ENCODE assay signal across 8 mouse cellular contexts in the genomic region with DNA sequence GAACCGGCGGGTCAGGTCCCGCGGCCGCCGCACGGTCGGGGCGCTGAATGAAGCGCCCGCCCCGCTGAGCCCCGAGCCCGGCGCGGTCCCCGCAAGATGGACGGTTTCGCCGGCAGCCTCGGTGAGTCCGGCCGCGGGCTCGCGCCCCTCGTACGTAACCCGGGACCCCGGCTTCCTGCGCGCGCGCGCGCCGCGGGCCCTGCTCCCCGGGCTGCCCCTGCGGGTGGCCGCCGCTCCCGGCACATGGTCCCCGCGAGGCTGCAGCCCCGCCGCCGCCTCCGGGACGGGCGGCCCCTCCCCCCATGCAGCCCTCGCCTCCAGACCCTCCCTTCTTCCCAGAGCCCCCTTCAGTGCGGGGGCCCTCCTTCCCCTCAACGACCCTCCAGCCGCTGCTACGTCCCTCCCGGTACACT. TPM values are rescaled to one million over a fixed set of nuclear protein-coding genes. Genes with fewer than 3 reads are reported as not detected.
DNase-seq lines count a peak whose midpoint lies in the region; ATAC-seq lines count a peak whose summit lies in the region.

No protein-coding gene starts in this region.

- H3K4me1 ChIP-seq in kidney, embryonic 15.5 days: peaks cover 16% of the 10 kb centered on the region
- H3K4me1 ChIP-seq in forebrain, embryonic 12.5 days: peaks cover 22% of the 10 kb centered on the region
- H3K4me1 ChIP-seq in limb, embryonic 15.5 days: peaks cover 26% of the 10 kb centered on the region
- peaks cover 15% of the 10 kb centered on the region for H3K4me1 ChIP-seq in neural tube, embryonic 14.5 days (ENCODE audit: control insufficient read depth, insufficient read depth, low read length)

- peak; percentile 71 for ATAC-seq in kidney, embryonic 15.5 days (replicated peaks; ENCODE audit: low FRiP score)
- ATAC-seq in forebrain, embryonic 12.5 days (ENCODE audit: low FRiP score): peak; percentile 81
- ATAC-seq in limb, embryonic 15.5 days (ENCODE audit: insufficient number of reproducible peaks, low FRiP score, low TSS enrichment, low read depth): peak; percentile 48; the same call in 1 of the 2 replicates
- ATAC-seq in neural tube, embryonic 14.5 days (ENCODE audit: low read depth): peak; percentile 77

- peak overlapping the region; percentile 90 for H3K9ac ChIP-seq in kidney, embryonic 15.5 days
- H3K9ac ChIP-seq in forebrain, embryonic 12.5 days: peak overlapping the region; percentile 91
- peak overlapping the region; percentile 76 for H3K9ac ChIP-seq in limb, embryonic 15.5 days
- H3K9ac ChIP-seq in neural tube, embryonic 14.5 days (replicated peaks; ENCODE audit: low read depth, low read length): peak overlapping the region; percentile 92

- H3K4me2 ChIP-seq in kidney, embryonic 15.5 days: peak overlapping the region; percentile 75
- H3K4me2 ChIP-seq in forebrain, embryonic 12.5 days: peak overlapping the region; percentile 74
- H3K4me2 ChIP-seq in limb, embryonic 15.5 days: peak overlapping the region; percentile 70
- H3K4me2 ChIP-seq in neural tube, embryonic 14.5 days (ENCODE audit: low read depth, low read length): peak overlapping the region; percentile 83

- no peaks in the 10 kb centered on the region for H3K27me3 ChIP-seq in kidney, embryonic 15.5 days
- H3K27me3 ChIP-seq in forebrain, embryonic 12.5 days: no peaks in the 10 kb centered on the region
- no peaks in the 10 kb centered on the region for H3K27me3 ChIP-seq in limb, embryonic 15.5 days
- H3K27me3 ChIP-seq in neural tube, embryonic 14.5 days (ENCODE audit: control insufficient read depth, insufficient read depth, low read length): no peaks in the 10 kb centered on the region

- H3K4me3 ChIP-seq in kidney, embryonic 15.5 days (replicated peaks): peak overlapping the region; percentile 88
- H3K4me3 ChIP-seq in forebrain, embryonic 12.5 days (replicated peaks): peak overlapping the region; percentile 89
- H3K4me3 ChIP-seq in limb, embryonic 15.5 days: peak overlapping the region; percentile 85
- H3K4me3 ChIP-seq in neural tube, embryonic 14.5 days (ENCODE audit: low read depth, low read length): peak overlapping the region; percentile 81

- H3K36me3 ChIP-seq in kidney, embryonic 15.5 days: no peaks in the 10 kb centered on the region
- no peaks in the 10 kb centered on the region for H3K36me3 ChIP-seq in forebrain, embryonic 12.5 days (replicated peaks)
- H3K36me3 ChIP-seq in limb, embryonic 15.5 days: no peaks in the 10 kb centered on the region
- H3K36me3 ChIP-seq in neural tube, embryonic 14.5 days (ENCODE audit: control insufficient read depth, insufficient read depth, low read length): no peaks in the 10 kb centered on the region

- no peaks in the 10 kb centered on the region for H3K9me3 ChIP-seq in kidney, embryonic 15.5 days (replicated peaks)
- no peaks in the 10 kb centered on the region for H3K9me3 ChIP-seq in forebrain, embryonic 12.5 days
- no peaks in the 10 kb centered on the region for H3K9me3 ChIP-seq in limb, embryonic 15.5 days
- no peaks in the 10 kb centered on the region for H3K9me3 ChIP-seq in neural tube, embryonic 14.5 days (ENCODE audit: control insufficient read depth, low read length)

- 0% methylated on average over 41 of the region's 57 CpGs for WGBS in kidney, embryonic 15.5 days
- WGBS in forebrain, embryonic 12.5 days: under 1% methylated on average over 17 of the region's 57 CpGs
- under 1% methylated on average over 47 of the region's 57 CpGs for WGBS in limb, embryonic 15.5 days
- 2% methylated on average over 19 of the region's 57 CpGs for WGBS in neural tube, embryonic 14.5 days

- no peak for DNase-seq in kidney, postnatal 14 days
- peak; percentile 20 for DNase-seq in ZHBTc4 (ENCODE audit: low read depth, low spot score)
- no peak for DNase-seq in layer of hippocampus, postnatal 14 days (ENCODE audit: low spot score in 2 of 2)
- DNase-seq in c-Kit-positive CD71-positive TER-119-positive erythroid progenitor cells, embryonic 14.5 days (ENCODE audit: low spot score): no peak

- H3K27ac ChIP-seq in kidney, embryonic 15.5 days: peak overlapping the region; percentile 90
- peak overlapping the region; percentile 90 for H3K27ac ChIP-seq in forebrain, embryonic 12.5 days
- H3K27ac ChIP-seq in limb, embryonic 15.5 days: peak overlapping the region; percentile 93
- H3K27ac ChIP-seq in neural tube, embryonic 14.5 days (ENCODE audit: low read depth, low read length): peak overlapping the region; percentile 88

RNA-seq across cellular contexts. Expression of gene Eml4, which starts 0.4 kb away (rescaled TPM):
- polyA plus RNA-seq in kidney, embryonic 15.5 days (2015; fragmentation: Nextera tagmentation; extraction: Ambion mirVana): 35.6 and 37.3 TPM in 2 replicates
- polyA plus RNA-seq in forebrain, embryonic 12.5 days (2016; fragmentation: Nextera tagmentation; extraction: Ambion mirVana): 44.5 and 46.6 TPM in 2 replicates
- polyA plus RNA-seq in limb, embryonic 15.5 days (2015; fragmentation: Nextera tagmentation; extraction: Ambion mirVana): 23.8 and 28.1 TPM in 2 replicates
- polyA plus RNA-seq in neural tube, embryonic 14.5 days (2014; fragmentation: Nextera tagmentation; extraction: Ambion mirVana): 36.2 and 44.2 TPM in 2 replicates
- 10 to 100 TPM; 28.7 to 29.4 TPM for total RNA-seq in layer of hippocampus, postnatal 14 days (2021)
